Mouse (Mus musculus) liver, postnatal 0 days (tissue): ENCODE data around the gene Tnpo3.

Source experiments
- CTCF ChIP-seq: sonication (generic); IDR thresholded peaks from 2 replicates; pipeline ENCODE4 v1.5.1; 2016; ENCODE audit warnings: antibody characterized with exemption, low read depth
- EP300 ChIP-seq: IDR thresholded peaks from 2 replicates; pipeline ENCODE4 v1.6.1; 2016; ENCODE audit warnings: antibody characterized with exemption, low read depth, mild to moderate bottlenecking

GRCm38 (mm10) chr6:29653271-29653670, 43.6 kb upstream of the Tnpo3 start:
- TF ChIP-seq CTCF: no peak
- no peak for TF ChIP-seq EP300
